Mouse (Mus musculus) right cerebral cortex, postnatal 36 days (tissue): ENCODE measurements at regions not wholly inside any gene's neighbourhood (a gene's known extent, or its start where the extent isn't known, plus 50 kb on each side); places are given as distances from the start of the nearest gene placed in this dataset.

ENCODE experiments used
- DNase-seq, 2 experiments: peaks; one replicate each; pipeline ENCODE4 v3.0.0; 2022; ENCODE audit warnings: low spot score in 2 of 2, mixed read lengths in 1 of 2

DNA sequence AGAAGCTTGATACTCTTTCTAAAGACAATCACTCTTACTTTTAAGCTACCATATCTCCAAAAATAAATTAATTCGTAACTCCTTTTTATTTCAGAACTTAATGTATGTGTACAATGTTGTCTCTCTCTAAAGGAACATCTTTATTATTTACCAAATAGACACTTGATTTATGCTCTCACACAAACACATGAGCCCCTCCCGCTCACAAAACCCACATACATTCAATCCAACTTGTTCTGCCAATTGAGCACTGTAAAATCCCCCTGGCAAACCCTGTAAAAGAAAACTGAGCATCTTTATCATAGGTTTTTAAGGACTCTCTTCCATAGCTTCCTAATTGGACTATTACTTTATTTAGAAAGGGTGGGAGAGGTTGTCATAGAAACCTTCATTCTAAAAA lies 812.5 kb downstream of the Phf3 start:
- DNase-seq = no peak

DNA sequence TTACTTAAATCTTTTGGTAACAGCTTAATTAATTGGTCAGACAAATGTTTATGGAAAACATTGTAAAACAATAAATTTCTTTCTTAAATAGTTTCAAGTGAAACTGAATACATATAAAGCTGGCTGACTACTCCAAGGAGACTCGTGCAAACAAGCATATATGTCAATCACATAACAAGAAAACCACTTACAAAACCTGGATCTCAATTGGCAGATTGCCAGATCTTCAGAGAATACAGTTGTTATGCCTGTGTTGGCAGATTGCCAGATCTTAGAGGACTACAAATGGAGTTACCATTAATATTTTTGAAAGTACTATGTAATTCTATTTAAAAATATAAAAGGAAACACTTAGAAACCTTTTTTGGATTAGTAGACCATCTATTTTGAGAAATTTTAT lies 812.9 kb downstream of the Phf3 start:
- no peak for DNase-seq

DNA sequence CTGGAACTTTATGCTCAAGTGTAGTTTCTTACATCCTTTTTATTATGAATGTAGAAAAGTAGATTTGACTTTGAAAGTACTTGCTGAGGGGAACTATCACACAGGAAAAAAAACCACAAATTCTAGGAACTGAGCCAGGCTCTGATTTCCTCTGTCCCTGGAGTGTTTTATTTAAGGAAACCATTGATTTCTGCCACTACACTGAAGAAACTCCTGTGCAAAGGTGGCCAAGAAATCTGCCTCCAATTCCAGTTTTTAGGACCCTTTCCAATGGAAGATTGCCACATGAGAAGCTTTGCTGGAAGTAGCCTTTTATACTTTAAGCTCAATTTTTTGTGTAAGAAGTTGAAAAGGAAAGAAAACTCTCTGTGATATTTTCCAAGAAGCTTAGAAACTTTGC lies 856.1 kb downstream of the Phf3 start:
- peak; percentile 2 to 5 for DNase-seq

DNA sequence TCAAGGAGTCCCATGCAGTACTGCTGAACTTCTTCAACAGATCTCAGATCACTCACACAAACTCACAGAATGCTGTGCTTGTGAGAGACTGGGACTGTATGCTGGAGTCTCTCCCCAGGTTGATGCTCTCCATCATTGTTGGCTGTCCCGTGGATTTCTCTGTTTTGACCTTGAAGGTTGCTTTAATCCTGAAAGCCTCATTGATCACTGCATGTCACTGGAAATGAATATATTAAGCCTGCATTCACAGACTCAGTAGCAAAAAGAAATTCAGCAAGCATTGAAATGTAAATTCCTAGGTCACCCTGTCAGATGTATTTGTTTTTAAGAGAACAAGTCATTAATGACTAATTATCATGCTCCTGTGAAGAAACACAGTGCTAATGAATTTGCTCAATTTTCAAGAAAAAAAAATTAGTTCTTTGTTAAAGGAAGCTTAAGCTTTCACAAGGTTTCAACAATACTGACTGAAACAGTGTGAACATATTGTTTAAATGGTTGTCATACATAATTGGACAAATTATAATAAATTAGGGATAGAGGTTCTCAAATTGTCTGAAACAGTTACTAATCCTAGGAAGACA lies 864.9 kb downstream of the Phf3 start:
- DNase-seq = no peak
